ENCODE assay signal across 29 mouse cellular contexts in genomic region chr13:44828903-44829302, GRCm38 (mm10).
A peak's percentile ranks its signal among the peaks of the same experiment; 100 is the strongest.
DNase-seq lines count a peak whose midpoint lies in the region; ATAC-seq and TF ChIP-seq lines count a peak whose summit lies in the region.
"Had no signal": no experiment of that assay in that cellular context is flagged by ENCODE, and none has a peak within 500 bp of the region (broad histone marks: within the 10 kb centered on the region; RNA-seq: fewer than 3 reads in every experiment).

No protein-coding gene starts in this region.

- no peaks in the 10 kb centered on the region for H3K4me1 ChIP-seq in lung, postnatal 0 days (ENCODE audit: insufficient read depth, low read depth, low read length)

- DNase-seq in heart, adult 11 months = peak; percentile 74
- DNase-seq in heart, adult 8-10 months (ENCODE audit: low spot score) = no peak
- peak; percentile 18 for DNase-seq in lung, postnatal 36 days
- DNase-seq in lung, postnatal 0 days (ENCODE audit: low spot score) = no peak
- DNase-seq in kidney, adult 9 months = no peak
- DNase-seq: adrenal gland, adult 8-10 months; adrenal gland, postnatal 14 days; adrenal gland, postnatal 36 days; B cell, adult 2 months; cerebellum, adult 11 months; cerebellum, adult 18-20 months; cerebellum, adult 8-10 months; cerebellum, adult 9-11 months; cerebellum, postnatal 14 days; cerebellum, postnatal 36 days; embryo, embryonic 11 days had no signal

- H3K4me3 ChIP-seq in lung, postnatal 0 days (ENCODE audit: low read depth, low read length) = no peak overlapping the region
- H3K4me3 ChIP-seq: embryonic facial prominence, embryonic 13.5 days; embryonic facial prominence, embryonic 15.5 days; erythroblast, embryonic 14.5 days; forebrain, embryonic 10.5 days; forebrain, embryonic 12.5 days had no signal

- WGBS in lung, postnatal 0 days = 78% methylated on average over 5 of the region's 5 CpGs

- H3K4me2 ChIP-seq in lung, postnatal 0 days (replicated peaks; ENCODE audit: low read depth, low read length) = no peak overlapping the region
- H3K4me2 ChIP-seq: embryonic facial prominence, embryonic 13.5 days; embryonic facial prominence, embryonic 15.5 days; forebrain, embryonic 12.5 days had no signal

- H3K9me3 ChIP-seq in lung, postnatal 0 days (ENCODE audit: low read length) = no peaks in the 10 kb centered on the region
- H3K9me3 ChIP-seq: embryonic facial prominence, embryonic 13.5 days; embryonic facial prominence, embryonic 15.5 days; forebrain, embryonic 10.5 days; forebrain, embryonic 12.5 days; G1E had no signal

- no peak for TF ChIP-seq EP300 in lung, postnatal 0 days (IDR thresholded peaks at IDR 0.05)

- no peaks in the 10 kb centered on the region for H3K36me3 ChIP-seq in lung, postnatal 0 days (ENCODE audit: insufficient read depth, low read length)
- H3K36me3 ChIP-seq: embryonic facial prominence, embryonic 15.5 days; forebrain, embryonic 12.5 days had no signal

- H3K9ac ChIP-seq in lung, postnatal 0 days (replicated peaks; ENCODE audit: low read depth) = no peak overlapping the region
- H3K9ac ChIP-seq: embryonic facial prominence, embryonic 13.5 days; embryonic facial prominence, embryonic 15.5 days; forebrain, embryonic 12.5 days had no signal

- ATAC-seq in lung, postnatal 0 days = no peak
- ATAC-seq in monocyte, adult 5-6 weeks (replicated peaks; ENCODE audit: insufficient number of reproducible peaks, low FRiP score, low TSS enrichment, poor library complexity, severe bottlenecking) = peak; percentile 68; the same call in 1 of the 2 replicates
- ATAC-seq: activated CD4-positive, CD25-positive, alpha-beta regulatory T cell, adult 4 months; CD4-positive, CD25-positive, alpha-beta regulatory T cell, adult 4 months; forebrain, embryonic 14.5 days; forebrain, embryonic 16.5 days; Patski had no signal

- H3K27me3 ChIP-seq in lung, postnatal 0 days (replicated peaks; ENCODE audit: insufficient read depth, low read length) = no peaks in the 10 kb centered on the region
- H3K27me3 ChIP-seq: CH12.LX; embryonic facial prominence, embryonic 13.5 days; embryonic facial prominence, embryonic 15.5 days; forebrain, embryonic 12.5 days; Patski had no signal

- no peak for TF ChIP-seq CTCF in lung, postnatal 0 days (IDR thresholded peaks at IDR 0.05)

- no peak overlapping the region for H3K27ac ChIP-seq in lung, postnatal 0 days (ENCODE audit: low read length)
- H3K27ac ChIP-seq: embryonic facial prominence, embryonic 13.5 days; embryonic facial prominence, embryonic 15.5 days; forebrain, embryonic 10.5 days; forebrain, embryonic 12.5 days had no signal

Comparison
In these comparisons a context has a peak if more than half of its experiments do, and no peak if none do; other contexts are left out.
1. DNase-seq: peak in heart, adult 11 months (single experiment) and lung, postnatal 36 days (single experiment); none in heart, adult 8-10 months (single experiment), lung, postnatal 0 days (single experiment) and kidney, adult 9 months (single experiment).